Mouse (Mus musculus): Measurements from ENCODE around the gene Cdh11.
"Not testable (repeated sequence)": the region's sequence is repeated elsewhere in the genome, so short reads cannot be mapped to it uniquely, and the experiment has no call there.

The Cdh11 gene

GRCm38 (mm10) chr8:102707305-102707704 lies 78.1 kb downstream of the Cdh11 start:
- DNase-seq (ENCODE audit: low spot score in 2 of 2): no peak

- DNase-seq (ENCODE audit: low spot score in 2 of 2): no peak
These were observed 80.0 kb downstream of the Cdh11 start for GRCm38 (mm10) chr8:102705376-102705905.

GRCm38 (mm10) chr8:102700245-102700644 lies 85.2 kb downstream of the Cdh11 start:
- DNase-seq (ENCODE audit: low spot score in 2 of 2): no peak

GRCm38 (mm10) chr8:102698232-102698837 lies 87.1 kb downstream of the Cdh11 start:
- no peak for DNase-seq (ENCODE audit: low spot score in 2 of 2)

GRCm38 (mm10) chr8:102693465-102693864 lies 92.0 kb downstream of the Cdh11 start:
- no peak for DNase-seq (ENCODE audit: low spot score in 2 of 2)

GRCm38 (mm10) chr8:102685491-102685890 lies 100.0 kb downstream of the Cdh11 start:
- DNase-seq (ENCODE audit: low spot score in 2 of 2): not testable (repeated sequence)

- no peak for DNase-seq (ENCODE audit: low spot score in 2 of 2)
These were observed 100.4 kb downstream of the Cdh11 start for GRCm38 (mm10) chr8:102685023-102685422.

- no peak for DNase-seq (ENCODE audit: low spot score in 2 of 2)
These were observed 108.3 kb downstream of the Cdh11 start for GRCm38 (mm10) chr8:102677148-102677547.

GRCm38 (mm10) chr8:102664561-102664960 lies 120.9 kb downstream of the Cdh11 start:
- not testable (repeated sequence) for DNase-seq (ENCODE audit: low spot score in 2 of 2)

- DNase-seq (ENCODE audit: low spot score in 2 of 2): no peak
These were observed 128.9 kb downstream of the Cdh11 start for GRCm38 (mm10) chr8:102656529-102656928.

- no peak for DNase-seq (ENCODE audit: low spot score in 2 of 2)
These were observed 133.5 kb downstream of the Cdh11 start for GRCm38 (mm10) chr8:102651964-102652363.

GRCm38 (mm10) chr8:102627151-102627550 lies 158.3 kb downstream of the Cdh11 start:
- no peak for DNase-seq (ENCODE audit: low spot score in 2 of 2)

GRCm38 (mm10) chr8:102612146-102612545 lies 173.3 kb downstream of the Cdh11 start:
- DNase-seq (ENCODE audit: low spot score in 2 of 2): no peak

- no peak for DNase-seq (ENCODE audit: low spot score in 2 of 2)
These were observed 184.1 kb downstream of the Cdh11 start for GRCm38 (mm10) chr8:102601327-102601726.

- DNase-seq (ENCODE audit: low spot score in 2 of 2): no peak
These were observed 188.9 kb downstream of the Cdh11 start for GRCm38 (mm10) chr8:102596523-102596922.

- DNase-seq (ENCODE audit: low spot score in 2 of 2): no peak
These were observed 191.5 kb downstream of the Cdh11 start for GRCm38 (mm10) chr8:102593899-102594298.

Measured in urinary bladder, adult 18-20 months (tissue).